Mouse (Mus musculus) lung, adult 10 weeks (tissue): ENCODE measurements around the gene Bak1. TPM values are rescaled to one million over a fixed set of nuclear protein-coding genes. Genes with fewer than 3 reads are reported as not detected.

Experiments
- polyA plus RNA-seq: library from polyadenylated mRNA; stranded (reverse); fragments of 350-450 nt; fragmentation: Illumina TruSeq; extraction: RNeasy Lipid Tissue Mini Kit (QIAGEN cat#74804); gene quantifications from one replicate; pipeline ENCODE4 v1.2.3, GENCODE M21; 2014; ENCODE audit warnings: low read depth, low replicate concordance; ENCODE audit not compliant: insufficient read depth

Bak1 gene
- 17.6 TPM for polyA plus RNA-seq

GRCm38 (mm10) chr17:27028909-27029308 is at the start of gene Bak1:
Gene Bak1 (minus strand): TSS chr17:27029009.

GRCm38 (mm10) chr17:27056812-27057516 is 28.2 kb upstream of the Bak1 start, which contains the start of gene Itpr3:
Gene Itpr3 (plus strand): TSS chr17:27057304.

DNA sequence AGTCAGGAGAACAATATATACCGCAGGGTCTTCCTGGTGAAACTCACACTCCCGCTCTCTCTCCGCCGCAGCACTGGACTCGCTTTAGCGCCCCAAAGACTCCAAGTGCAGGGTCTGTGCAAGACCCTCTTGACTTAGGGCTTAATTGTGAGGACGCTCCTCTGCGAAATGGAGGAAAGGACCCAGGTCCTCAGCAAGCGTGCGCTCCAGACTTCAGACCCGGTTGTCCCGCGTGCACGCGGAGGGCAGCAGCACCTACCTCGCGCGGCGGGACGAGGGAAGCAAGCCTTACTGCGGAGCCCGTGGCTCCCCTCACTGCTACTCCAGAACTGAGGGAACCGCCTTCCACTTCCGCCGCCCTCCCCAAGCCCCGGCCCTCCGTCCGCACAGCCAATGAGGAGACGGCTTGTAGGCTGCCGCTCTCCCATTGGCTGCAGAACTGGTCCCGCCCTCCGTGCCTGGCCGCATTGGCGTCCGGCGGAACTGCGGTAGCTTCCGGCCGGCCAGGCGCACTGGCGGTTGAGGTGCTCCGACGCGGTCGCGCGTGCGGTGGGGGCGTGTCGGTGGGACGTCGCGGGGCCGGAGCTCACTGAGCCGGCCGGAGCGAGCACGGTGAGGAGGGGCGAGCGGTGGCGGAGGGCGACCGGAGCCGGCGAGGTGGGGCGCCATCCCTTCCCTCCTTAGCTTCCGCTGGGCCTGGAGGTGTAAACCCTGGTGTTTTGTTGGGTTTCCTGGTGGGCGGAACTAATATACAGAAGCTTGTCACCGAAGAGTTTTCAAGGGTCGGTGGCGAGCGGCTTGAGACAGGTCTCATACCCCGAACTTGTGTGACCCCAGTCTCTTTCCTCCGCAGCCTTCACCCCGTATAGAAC is 55.9 kb downstream of the Bak1 start, which contains the start of gene Zbtb9:
TSS of gene Zbtb9 (plus strand) at position 465 of the 872 bp plus-strand sequence.

Other genes with a start within 250 kb of the Bak1 start
- 20.7 TPM for gene Bnip1, start 247.9 kb downstream of the Bak1 start, polyA plus RNA-seq
- 0.35 TPM for gene Nkx2-5, start 184.0 kb downstream of the Bak1 start, polyA plus RNA-seq
- gene Kifc5b, start 111.9 kb downstream of the Bak1 start, polyA plus RNA-seq = 0.82 TPM
- 49.2 TPM for gene Phf1, start 96.0 kb downstream of the Bak1 start, polyA plus RNA-seq
- 116 TPM for gene Cuta, start 89.4 kb downstream of the Bak1 start, polyA plus RNA-seq
- gene Syngap1, start 87.8 kb downstream of the Bak1 start, polyA plus RNA-seq = 3.4 TPM
- gene Zbtb9, start 55.8 kb downstream of the Bak1 start, polyA plus RNA-seq = 5.6 TPM
- 5.3 TPM for gene Itpr3, start 28.3 kb upstream of the Bak1 start, polyA plus RNA-seq
- 204 TPM for gene Uqcc2, start 104.9 kb upstream of the Bak1 start, polyA plus RNA-seq
- 1.3 TPM for gene Ip6k3, start 138.8 kb upstream of the Bak1 start, polyA plus RNA-seq
- 37.2 TPM for gene Lemd2, start 175.5 kb upstream of the Bak1 start, polyA plus RNA-seq